Mouse (Mus musculus): ENCODE measurements around the gene 1810037I17Rik.

Gene 1810037I17Rik

DNA sequence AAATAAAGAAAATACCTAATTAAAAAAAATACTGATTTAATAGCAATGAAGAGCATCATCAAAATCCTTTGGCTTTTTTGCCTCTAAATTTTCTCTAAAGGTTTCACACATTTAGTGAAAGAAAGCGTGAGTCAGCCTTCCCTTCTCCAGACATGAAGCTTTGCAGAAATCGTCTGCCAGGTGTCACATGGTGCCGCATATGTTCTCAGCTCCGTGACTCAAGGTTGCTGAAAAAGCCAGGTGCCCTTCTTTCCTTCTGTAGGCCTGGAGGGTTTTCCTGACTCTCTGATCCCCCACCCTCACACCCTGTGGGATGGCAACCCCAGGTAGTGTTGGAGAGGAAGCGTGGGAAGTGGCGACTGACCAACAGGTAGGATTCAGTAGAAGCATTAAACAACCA is 5.7 kb downstream of the 1810037I17Rik start:
- in situ Hi-C loops (cut with MboI, MseI) = loop anchor here (5.0 to 10.0 kb wide), 4 partner anchors 45 to 1215 kb away; partner anchors contain the start of gene Sec24d (in 2 of the 2)

DNA sequence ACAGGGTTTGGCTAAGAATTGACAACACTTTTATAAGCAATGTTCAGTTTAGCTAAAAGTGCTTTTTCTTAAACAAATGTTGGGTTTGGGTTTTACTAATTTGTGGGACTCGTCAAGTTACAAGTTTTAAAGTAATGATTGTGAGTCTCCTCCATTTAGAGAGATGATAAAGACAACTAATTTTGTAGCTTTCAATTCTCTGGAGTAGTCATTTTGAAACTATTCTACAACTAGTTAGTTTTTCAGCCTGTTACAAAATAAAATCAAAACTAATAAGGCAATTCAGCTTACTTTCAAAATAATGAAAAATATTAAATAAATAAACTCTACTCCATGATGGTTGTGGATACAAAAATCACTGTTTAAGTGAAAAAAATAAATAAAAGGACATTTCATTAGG is 8.5 kb downstream of the 1810037I17Rik start:
- in situ Hi-C loops (cut with MboI, MseI) = loop anchor here in 1 of 2 experiments (5.0 kb wide), 1 partner anchor 175 kb away; no protein-coding TSS in a partner anchor

DNA sequence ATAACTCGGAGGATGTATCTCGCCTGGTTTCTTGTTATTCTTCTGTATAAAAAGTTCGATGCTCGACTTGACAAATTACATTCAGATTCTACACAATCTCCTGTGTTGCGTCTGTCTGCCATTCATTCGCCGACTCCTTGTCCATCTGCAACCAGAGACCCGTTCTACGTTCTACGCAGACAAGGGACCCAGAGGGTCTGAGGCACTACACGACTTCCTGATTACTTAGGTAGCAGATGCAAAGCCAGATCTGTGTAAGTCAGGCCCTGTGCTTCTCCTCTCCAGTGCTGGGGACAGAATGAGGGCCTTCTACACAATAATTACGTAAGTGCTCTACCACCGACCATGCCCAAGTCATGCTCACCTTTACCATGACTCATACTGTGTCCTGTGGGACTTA is 13.2 kb downstream of the 1810037I17Rik start:
- in situ Hi-C loops (cut with MboI, MseI) = loop anchor here in 1 of 2 experiments (5.0 kb wide), 1 partner anchor 165 kb away; no protein-coding TSS in a partner anchor

DNA sequence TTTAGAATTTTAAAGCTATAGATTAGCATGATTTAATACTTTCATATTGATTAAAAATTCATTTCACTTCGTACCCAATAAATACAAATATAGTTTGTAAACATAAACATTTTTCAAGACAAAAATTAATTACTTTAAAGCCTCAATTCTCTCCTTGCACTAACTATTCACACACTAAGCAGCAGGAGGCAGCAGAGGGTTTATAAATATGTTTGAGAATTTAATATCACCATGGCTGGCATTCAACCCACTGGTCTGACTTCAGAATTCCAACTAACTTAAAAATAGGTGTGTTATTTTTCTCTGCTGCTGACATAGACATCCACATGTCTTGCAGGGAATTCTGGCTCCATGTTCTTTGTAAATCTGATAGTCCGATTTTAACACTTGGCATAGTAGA is 15.2 kb downstream of the 1810037I17Rik start:
- in situ Hi-C loops (cut with MboI, MseI) = loop anchor here in 1 of 2 experiments (5.0 kb wide), 1 partner anchor 163 kb away; no protein-coding TSS in a partner anchor

DNA sequence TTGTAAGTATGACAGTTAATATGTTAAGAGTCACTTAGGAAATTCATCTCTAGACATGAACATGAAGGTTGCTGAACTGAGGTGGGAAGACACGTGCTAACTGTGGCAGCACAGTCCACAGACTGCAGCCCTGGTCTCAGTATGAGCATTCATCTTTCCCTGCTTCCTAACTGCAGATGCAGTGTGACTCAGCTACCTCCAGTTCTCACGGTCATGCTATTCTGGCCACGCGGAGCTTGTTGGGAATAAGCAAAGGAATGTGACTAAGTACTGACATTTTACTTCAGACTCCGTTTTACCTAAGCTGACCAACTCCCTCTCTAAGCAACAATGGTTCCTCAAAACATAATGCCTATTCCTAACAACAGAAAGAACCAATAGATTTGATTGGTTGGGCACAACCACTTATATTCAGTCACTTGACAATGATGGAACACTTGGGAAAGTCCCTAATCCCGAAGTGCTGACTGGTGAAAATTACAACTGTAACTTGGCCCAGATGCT is 19.4 kb downstream of the 1810037I17Rik start:
- in situ Hi-C loops (cut with MboI, MseI) = no loop called here

DNA sequence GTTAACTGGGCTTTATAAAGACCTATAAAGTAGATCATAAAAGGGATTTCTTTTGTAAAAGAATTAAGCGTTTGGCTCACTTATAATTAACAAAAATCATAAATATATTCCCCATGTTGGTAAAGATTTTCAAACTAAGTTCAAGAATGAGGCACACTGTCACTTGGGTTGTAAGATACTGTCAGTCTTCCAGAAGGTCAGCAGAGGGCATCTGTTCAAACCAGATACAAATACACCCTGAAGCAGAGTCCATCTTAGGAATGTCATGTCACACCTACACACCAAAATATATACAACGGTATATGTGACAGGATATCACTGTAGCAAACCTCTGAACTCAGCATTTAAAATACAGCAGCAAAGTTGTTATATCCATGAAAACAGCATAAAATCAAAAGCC is 26.1 kb downstream of the 1810037I17Rik start:
- in situ Hi-C loops (cut with MboI, MseI) = no loop called here

DNA sequence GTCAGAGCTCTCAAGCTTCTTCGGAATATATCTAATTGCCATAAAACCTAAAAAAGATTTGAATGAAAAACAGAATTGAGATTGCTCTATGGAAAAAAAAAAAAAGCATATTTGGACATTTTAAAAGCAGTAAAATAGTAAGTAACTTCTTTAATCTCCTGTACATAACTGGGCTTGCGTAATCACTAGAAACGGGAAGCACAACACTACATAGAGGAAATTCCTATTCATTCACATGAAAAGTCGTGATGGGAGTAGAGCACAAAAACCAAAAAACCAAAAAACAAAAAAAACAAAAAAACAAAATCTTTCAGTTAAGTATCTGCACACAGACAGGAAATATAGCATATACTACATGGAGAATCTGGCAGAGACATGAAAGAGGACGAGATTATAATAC is 40.3 kb downstream of the 1810037I17Rik start:
- in situ Hi-C loops (cut with MboI, MseI) = no loop called here

DNA sequence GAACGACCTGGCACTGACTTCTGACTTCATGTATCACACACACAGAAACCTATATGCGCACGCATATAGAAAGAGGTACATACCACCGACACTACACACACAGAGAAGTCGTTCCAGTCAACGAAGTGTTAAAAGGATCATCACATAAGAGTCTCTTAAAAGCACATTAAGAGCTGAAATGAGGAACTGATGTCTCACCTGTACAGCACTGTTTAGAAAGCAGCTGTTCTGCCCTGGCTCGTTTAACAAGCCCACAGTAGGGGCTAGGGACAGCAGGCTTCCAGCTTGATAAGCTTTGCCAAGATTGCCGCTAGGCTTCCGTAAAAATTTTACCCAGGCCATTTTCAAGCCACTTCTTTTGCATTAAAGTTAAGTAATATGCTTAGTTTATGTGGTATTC is 44.4 kb downstream of the 1810037I17Rik start:
- in situ Hi-C loops (cut with MboI, MseI) = no loop called here

DNA sequence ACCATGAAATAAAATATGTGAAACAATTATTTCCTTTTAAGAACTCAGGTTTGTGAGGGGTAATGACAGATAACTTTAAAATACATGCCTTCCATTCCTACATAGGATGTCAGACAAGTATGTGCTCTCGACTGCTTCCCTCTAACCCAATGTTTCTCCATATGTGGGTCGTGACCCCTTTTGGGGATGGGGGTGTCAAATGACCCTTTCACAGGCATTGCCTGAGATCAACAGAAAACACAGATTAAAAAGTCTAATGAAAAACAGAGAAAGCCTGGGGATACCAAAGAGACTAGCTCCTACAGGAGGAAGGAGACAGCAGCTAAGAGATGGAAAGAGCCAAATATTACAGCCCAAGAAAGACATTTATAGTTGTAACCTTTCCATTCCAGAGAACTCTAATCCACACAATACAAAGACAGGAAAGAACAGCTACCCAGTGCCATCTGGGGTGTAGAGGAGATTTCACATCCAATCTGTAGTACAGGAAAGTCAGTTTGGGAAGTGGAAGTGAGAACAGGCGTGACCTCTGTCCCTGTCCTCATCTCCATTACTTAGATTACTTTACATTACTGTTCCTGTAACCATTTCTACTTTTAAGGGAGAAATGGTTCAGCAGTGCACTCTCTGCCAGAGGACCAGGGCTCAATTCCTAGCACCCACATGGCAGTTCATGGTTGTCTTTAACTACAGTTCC is 48.3 kb downstream of the 1810037I17Rik start:
- in situ Hi-C loops (cut with MboI, MseI) = loop anchor here in 1 of 2 experiments (10.0 kb wide), 1 partner anchor 47 kb away; the partner anchor contains the start of gene 1810037I17Rik

DNA sequence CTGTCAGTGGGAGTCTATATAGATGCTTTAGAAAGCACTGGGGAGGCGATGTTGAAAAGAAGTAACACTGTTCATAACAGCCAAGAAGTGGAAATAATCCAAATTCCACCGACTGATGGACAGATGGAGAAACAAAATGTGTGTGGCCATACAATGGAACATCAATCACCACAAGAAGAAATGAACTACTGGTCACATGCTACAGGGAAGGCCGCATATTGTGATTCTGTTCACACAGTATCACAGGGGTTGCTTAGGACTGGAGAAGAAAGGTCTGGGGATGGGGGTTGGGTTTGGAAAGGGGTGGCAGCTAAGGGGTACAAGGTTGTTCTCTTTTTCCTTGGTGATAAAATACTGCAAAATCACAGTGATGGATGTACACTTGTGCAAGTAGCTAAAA is 50.8 kb downstream of the 1810037I17Rik start:
- in situ Hi-C loops (cut with MboI, MseI) = loop anchor here in 1 of 2 experiments (10.0 kb wide), 1 partner anchor 50 kb away; the partner anchor contains the start of gene 1810037I17Rik

DNA sequence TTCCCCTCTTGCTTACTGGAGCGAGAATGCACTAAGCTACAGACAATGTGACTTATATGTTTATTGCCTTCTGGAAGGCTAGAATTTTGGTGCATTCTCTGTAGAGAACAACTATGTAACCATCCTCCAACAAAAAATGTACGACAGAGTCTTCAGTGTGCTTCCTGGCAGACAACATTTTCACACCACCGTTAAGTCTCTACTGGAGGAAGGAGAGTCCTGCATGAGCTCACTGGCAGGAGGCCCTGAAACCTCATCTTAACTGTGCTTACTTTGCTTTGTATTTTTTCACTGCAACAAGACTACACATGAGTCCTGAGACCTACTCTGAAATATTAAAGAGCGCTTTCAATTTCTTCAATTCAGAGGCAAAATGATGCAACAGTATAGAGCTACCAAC is 51.4 kb downstream of the 1810037I17Rik start:
- in situ Hi-C loops (cut with MboI, MseI) = loop anchor here in 1 of 2 experiments (10.0 kb wide), 1 partner anchor 51 kb away; the partner anchor contains the start of gene 1810037I17Rik

Data from T-helper 17 cell (primary cell).